Mouse (Mus musculus) forebrain, embryonic 16.5 days (tissue): ENCODE measurements around the gene Prrg3. TPM values are rescaled to one million over a fixed set of nuclear protein-coding genes. Genes with fewer than 3 reads are reported as not detected.

Experiments
- ATAC-seq: fragments of 200-750 bp; cut with Nextera tagmentation; 2 replicates; pipeline ENCODE4 v1.8.0; 2017; ENCODE audit warnings: mild to moderate bottlenecking, moderate library complexity
- H3K27ac ChIP-seq: fragments of 300-500 bp; sonication (generic); 2 replicates; pipeline ENCODE4 v1.5.1; 2014; ENCODE audit warnings: low read length, control low read depth
- H3K27me3 ChIP-seq: fragments of 300-500 bp; sonication (generic); replicated peaks from 2 replicates; pipeline ENCODE4 v1.6.1; 2014; ENCODE audit warnings: low read length; ENCODE audit not compliant: control insufficient read depth, insufficient read depth
- H3K36me3 ChIP-seq: fragments of 300-500 bp; sonication (generic); 2 replicates; pipeline ENCODE4 v1.6.1; 2014; ENCODE audit not compliant: control insufficient read depth, insufficient read depth
- H3K4me1 ChIP-seq: fragments of 300-500 bp; sonication (generic); replicated peaks from 2 replicates; pipeline ENCODE4 v1.6.1; 2014; ENCODE audit warnings: low read length; ENCODE audit not compliant: control insufficient read depth, insufficient read depth
- H3K4me2 ChIP-seq: fragments of 300-500 bp; sonication (generic); 2 replicates; pipeline ENCODE4 v1.6.1; 2014; ENCODE audit warnings: mild to moderate bottlenecking, low read length, control low read depth
- H3K4me3 ChIP-seq: fragments of 300-500 bp; sonication (generic); replicated peaks from 2 replicates; pipeline ENCODE4 v1.5.1; 2014; ENCODE audit warnings: mild to moderate bottlenecking, low read length, control low read depth
- H3K9ac ChIP-seq: fragments of 300-500 bp; sonication (generic); replicated peaks from 2 replicates; pipeline ENCODE4 v1.6.1; 2014; ENCODE audit warnings: low read depth, low read length, control low read depth
- H3K9me3 ChIP-seq: fragments of 300-500 bp; sonication (generic); 2 replicates; pipeline ENCODE4 v1.6.1; 2016; ENCODE audit warnings: low read length; ENCODE audit not compliant: control insufficient read depth
- WGBS: fragments of 180-500 bp; shearing (Covaris S2); extraction: QIAGEN DNeasy Blood & Tissue Kit; methylation state at CpG from one replicate; pipeline ENCODE4 v1.1.7; 2014; 5-methylcytosine and 5-hydroxymethylcytosine counted together
- polyA plus RNA-seq: library from polyadenylated mRNA; unstranded; fragments of >200 nt; fragmentation: Nextera tagmentation; extraction: Ambion mirVana; gene quantifications from 2 replicates; pipeline ENCODE4 v1.2.1, GENCODE M21; 2015

Gene Prrg3
- polyA plus RNA-seq, 1 experiment from 2014 or later, result 10.4 TPM

DNA sequence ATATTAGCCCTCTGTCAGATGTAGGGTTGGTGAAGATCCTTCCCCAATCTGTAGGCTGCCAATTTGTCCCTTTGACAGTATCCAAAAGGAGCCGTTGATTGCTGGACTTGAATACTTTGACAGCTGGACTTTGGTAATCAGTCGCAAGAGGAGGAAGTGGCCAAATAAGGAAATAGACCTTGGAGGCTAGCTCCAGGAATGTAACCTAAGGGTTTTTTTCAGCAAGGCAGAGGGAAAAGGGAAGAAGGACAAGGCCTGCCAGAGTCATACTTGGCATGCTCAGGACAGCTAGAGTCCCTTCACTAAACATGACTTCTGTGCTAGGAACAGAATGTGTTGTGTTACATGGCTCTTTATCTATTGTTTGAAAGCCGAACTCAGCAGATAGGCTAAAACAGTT is 18.0 kb downstream of the Prrg3 start:
- no peaks in the 10 kb centered on the region for H3K4me1 ChIP-seq
- no peak overlapping the region for H3K9ac ChIP-seq
- no peaks in the 10 kb centered on the region for H3K9me3 ChIP-seq
- WGBS, result 76% methylated on average over 3 of the region's 3 CpGs
- H3K4me2 ChIP-seq, result no peak overlapping the region
- no peaks in the 10 kb centered on the region for H3K36me3 ChIP-seq
- no peaks in the 10 kb centered on the region for H3K27me3 ChIP-seq
- H3K27ac ChIP-seq, result no peak overlapping the region
- ATAC-seq, result no peak
- no peak overlapping the region for H3K4me3 ChIP-seq

DNA sequence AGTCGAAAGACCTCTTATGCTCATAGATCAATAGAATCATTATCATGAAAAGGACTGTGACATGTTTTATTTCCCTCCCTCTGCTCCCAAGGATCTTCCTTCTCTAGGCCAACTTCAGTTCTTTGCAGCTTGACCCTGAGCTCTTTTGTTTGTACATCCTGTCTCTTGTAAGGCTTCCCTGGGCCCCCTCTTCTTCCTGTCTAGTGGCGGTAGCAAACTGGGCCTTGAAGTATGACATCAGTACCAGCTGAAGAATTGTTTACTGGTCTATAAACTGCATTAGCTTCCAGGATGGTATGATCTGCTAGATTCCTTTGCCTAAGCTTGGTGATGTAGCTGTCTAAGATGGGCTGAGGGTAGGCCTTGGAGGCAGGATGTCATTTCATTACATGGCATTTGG is 18.9 kb downstream of the Prrg3 start:
- ATAC-seq, result no peak
- H3K27ac ChIP-seq, result no peak overlapping the region
- WGBS, result 80% methylated on average over 2 of the region's 2 CpGs
- H3K4me2 ChIP-seq, result no peak overlapping the region
- H3K9me3 ChIP-seq, result no peaks in the 10 kb centered on the region
- H3K4me3 ChIP-seq, result no peak overlapping the region
- H3K36me3 ChIP-seq, result no peaks in the 10 kb centered on the region
- H3K27me3 ChIP-seq, result no peaks in the 10 kb centered on the region
- H3K9ac ChIP-seq, result no peak overlapping the region
- H3K4me1 ChIP-seq, result no peaks in the 10 kb centered on the region

DNA sequence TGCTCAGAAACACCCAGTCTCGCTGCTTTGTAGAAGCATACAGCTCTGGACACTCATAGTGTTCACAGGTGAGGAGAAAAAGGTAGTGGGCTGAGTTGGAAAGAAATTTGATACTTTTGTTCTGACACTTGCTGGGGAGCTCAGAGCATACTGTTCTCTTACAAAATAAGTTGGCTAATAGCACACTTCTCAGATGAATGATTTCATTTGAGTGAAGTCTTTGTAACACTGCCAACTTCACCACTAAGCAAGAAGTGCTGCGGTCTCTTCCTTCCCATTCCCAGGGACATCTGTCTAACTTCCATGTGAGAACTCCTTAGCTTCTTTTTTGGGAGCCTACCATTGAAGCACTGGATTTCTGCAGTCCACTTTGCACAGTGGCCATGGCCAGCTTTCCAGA is 20.8 kb downstream of the Prrg3 start:
- Histone ChIP-seq H3K27me3 (no peaks in the 10 kb centered on the region), H3K4me3 (no peak overlapping the region), H3K4me2 (no peak overlapping the region), H3K9ac (no peak overlapping the region), H3K36me3 (no peaks in the 10 kb centered on the region), H3K9me3 (no peaks in the 10 kb centered on the region), H3K4me1 (no peaks in the 10 kb centered on the region), H3K27ac (no peak overlapping the region)
- 72% methylated on average over 2 of the region's 2 CpGs for WGBS
- no peak for ATAC-seq

DNA sequence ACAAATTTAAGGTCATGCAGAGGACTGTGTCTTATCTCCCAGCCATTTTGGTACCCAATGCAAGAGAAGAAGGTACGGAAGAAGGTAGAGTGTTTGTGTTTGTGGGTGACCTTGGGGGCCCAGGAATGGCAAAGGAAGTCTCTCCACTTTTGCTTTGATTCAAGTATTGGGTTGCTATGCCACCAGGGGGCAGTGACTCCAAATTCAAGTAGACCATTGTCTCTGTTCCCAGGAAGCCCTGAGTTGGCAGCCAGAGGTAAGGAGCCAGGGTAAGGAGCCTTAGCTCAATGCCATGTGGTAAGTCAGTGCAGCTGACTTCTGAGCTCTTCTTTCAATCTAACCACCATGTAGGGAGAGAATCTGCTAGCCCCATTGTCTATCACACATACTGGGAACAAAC is 21.4 kb downstream of the Prrg3 start:
- no peak overlapping the region for H3K9ac ChIP-seq
- WGBS, result 87% methylated on average over 1 of the region's 1 CpGs
- H3K4me2 ChIP-seq, result no peak overlapping the region
- H3K27me3 ChIP-seq, result no peaks in the 10 kb centered on the region
- H3K9me3 ChIP-seq, result no peaks in the 10 kb centered on the region
- no peaks in the 10 kb centered on the region for H3K4me1 ChIP-seq
- no peak overlapping the region for H3K27ac ChIP-seq
- no peak for ATAC-seq
- H3K4me3 ChIP-seq, result no peak overlapping the region
- H3K36me3 ChIP-seq, result no peaks in the 10 kb centered on the region

DNA sequence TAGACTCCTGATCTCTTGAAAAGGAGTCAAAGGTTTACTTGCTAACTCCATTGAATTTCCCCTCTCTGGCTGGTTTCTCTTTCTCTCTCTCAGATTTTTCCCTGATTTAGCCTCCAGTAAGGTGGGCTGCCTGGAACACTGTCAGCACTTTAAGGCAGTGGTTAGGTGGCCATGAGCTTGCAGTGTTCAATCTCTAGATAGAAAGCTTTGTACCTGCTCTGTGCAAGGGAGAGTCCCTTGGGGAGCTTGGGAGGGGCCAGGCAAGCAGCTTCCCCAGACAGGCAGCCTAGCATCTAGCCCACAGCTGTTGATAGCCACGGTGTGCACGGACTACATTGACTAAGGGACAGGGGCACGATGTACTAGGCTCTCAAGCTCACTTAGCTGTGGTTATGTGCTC is 29.1 kb downstream of the Prrg3 start, which contains the start of gene Cnga2:
TSS of gene Cnga2 (plus strand) at position 301 of the 400 bp plus-strand sequence.
- ATAC-seq, result no peak
- 81% methylated on average over 3 of the region's 3 CpGs for WGBS

DNA sequence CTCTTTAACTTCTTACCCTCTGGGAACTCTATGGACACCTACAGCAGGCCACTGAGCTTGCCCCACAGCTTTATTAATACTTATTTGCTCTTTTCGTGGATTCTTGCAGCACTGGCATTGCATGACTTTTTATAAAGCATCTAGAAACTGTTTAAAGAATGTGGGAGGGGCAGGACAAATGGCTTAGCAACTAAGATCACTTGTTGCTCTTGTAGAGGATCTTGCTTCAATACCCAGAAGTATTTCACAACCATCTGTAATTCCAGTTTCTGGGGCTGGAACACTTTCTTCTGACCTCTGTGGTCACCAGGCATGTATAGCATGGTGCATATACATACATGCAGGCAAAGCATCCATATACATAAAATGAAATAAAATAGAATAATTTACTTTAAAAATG is 33.5 kb downstream of the Prrg3 start:
- Histone ChIP-seq H3K9me3 (no peaks in the 10 kb centered on the region), H3K27ac (no peak overlapping the region), H3K36me3 (no peaks in the 10 kb centered on the region), H3K4me2 (no peak overlapping the region), H3K4me3 (no peak overlapping the region), H3K27me3 (no peaks in the 10 kb centered on the region), H3K9ac (no peak overlapping the region), H3K4me1 (no peaks in the 10 kb centered on the region)
- ATAC-seq, result no peak
- WGBS, result 52% methylated on average over 1 of the region's 1 CpGs

More for the DNA sequence above, 29.1 kb downstream of the Prrg3 start, which contains the start of gene Cnga2:
- Histone ChIP-seq H3K4me2 (no peak within 1 kb of the TSS), H3K36me3 (no peaks in the 10 kb centered on the region), H3K27me3 (no peaks in the 10 kb centered on the region), H3K4me3 (no peak within 1 kb of the TSS), H3K4me1 (no peaks in the 10 kb centered on the region), H3K27ac (no peak within 1 kb of the TSS), H3K9ac (no peak within 1 kb of the TSS), H3K9me3 (no peaks in the 10 kb centered on the region)

DNA sequence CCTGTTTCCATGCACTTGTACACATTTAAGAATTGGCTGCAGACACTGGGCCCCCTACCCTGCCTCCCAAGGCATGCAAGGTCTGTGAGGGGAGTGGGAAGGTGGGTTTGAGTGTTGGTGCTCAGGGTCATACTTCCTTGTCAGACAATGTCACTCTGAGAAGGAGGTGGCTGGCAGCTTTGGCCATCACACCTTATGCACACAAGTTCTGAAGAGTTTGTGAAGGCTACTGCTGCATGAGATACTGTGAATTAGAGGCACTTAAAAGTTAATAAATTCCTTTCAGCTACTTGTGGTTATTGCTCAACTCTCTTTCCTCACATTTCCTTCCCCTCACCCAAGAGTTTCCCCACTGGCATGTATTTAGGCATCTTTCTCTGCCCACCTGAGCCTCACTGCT is 47.5 kb downstream of the Prrg3 start:
- Histone ChIP-seq H3K27me3 (no peaks in the 10 kb centered on the region), H3K4me1 (no peaks in the 10 kb centered on the region), H3K4me2 (no peak overlapping the region), H3K27ac (no peak overlapping the region), H3K4me3 (no peak overlapping the region), H3K9ac (no peak overlapping the region), H3K36me3 (no peaks in the 10 kb centered on the region), H3K9me3 (no peaks in the 10 kb centered on the region)
- ATAC-seq, result no peak

DNA sequence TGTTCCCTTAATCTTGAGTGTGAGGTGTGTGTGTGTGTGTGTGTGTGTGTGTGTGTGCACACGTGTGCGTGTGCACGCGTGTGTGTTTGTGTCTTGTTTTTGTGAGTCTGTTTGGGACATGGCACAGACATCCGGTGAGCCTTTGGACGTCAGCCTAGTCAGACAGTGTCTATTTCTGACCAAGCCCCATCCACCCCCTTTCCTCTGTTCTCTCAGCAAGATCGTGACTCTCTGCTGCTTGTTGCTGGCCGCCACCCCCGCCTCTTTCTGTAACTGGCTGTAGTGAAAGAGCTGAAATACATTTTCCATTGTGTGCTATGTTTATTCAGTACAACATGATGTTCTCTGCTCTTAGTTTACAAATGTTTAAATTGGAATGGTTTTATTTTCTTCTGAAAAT is 49.8 kb downstream of the Prrg3 start:
- 61% methylated on average over 9 of the region's 9 CpGs for WGBS
- H3K9me3 ChIP-seq, result no peaks in the 10 kb centered on the region
- no peaks in the 10 kb centered on the region for H3K4me1 ChIP-seq
- no peak for ATAC-seq
- no peak overlapping the region for H3K9ac ChIP-seq
- no peak overlapping the region for H3K27ac ChIP-seq
- H3K4me3 ChIP-seq, result no peak overlapping the region
- H3K4me2 ChIP-seq, result no peak overlapping the region
- H3K36me3 ChIP-seq, result no peaks in the 10 kb centered on the region
- no peaks in the 10 kb centered on the region for H3K27me3 ChIP-seq

DNA sequence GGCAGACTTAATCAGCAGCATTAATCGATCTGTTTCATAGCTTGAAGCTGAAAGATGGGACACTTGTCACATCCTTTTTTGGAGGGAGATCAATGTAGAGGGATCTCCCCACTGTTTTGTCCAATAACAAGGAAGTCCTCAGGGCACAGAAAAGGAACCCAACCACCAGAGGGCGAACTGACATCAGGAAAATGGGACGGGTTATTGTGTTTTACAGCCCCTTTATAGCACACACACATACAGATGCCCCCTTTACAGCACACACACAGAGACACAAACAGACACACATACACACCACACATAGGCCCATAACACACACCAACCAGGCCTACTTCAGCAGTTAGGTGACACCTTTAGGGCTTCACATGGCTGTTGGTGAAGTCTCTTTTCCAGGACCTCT is 50.4 kb downstream of the Prrg3 start:
- H3K9me3 ChIP-seq, result no peaks in the 10 kb centered on the region
- no peaks in the 10 kb centered on the region for H3K27me3 ChIP-seq
- H3K9ac ChIP-seq, result no peak overlapping the region
- 32% methylated on average over 3 of the region's 3 CpGs for WGBS
- H3K4me1 ChIP-seq, result no peaks in the 10 kb centered on the region
- H3K4me2 ChIP-seq, result no peak overlapping the region
- ATAC-seq, result no peak
- H3K27ac ChIP-seq, result no peak overlapping the region
- H3K36me3 ChIP-seq, result no peaks in the 10 kb centered on the region
- no peak overlapping the region for H3K4me3 ChIP-seq

DNA sequence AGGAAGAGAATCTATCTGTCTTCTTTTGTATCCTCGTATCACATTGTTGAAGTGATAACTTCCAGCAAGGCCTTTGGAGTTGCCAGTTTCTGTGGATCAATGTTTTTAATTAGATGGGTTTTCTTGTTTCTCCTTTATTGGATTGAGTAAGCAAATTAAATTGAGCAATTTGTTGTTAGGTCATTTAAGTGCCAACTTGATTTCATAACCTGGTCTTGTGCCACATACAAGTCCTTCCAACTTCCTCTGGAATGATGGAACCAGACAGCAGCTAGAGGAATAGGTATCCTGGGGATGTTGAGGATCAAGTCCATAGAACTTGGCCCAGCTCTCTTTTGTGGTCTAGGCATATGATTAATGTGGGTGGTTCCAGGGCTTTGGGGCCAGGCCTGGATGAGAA is 59.8 kb downstream of the Prrg3 start:
- H3K27ac ChIP-seq, result no peak overlapping the region
- 89% methylated on average over 1 of the region's 1 CpGs for WGBS
- H3K36me3 ChIP-seq, result no peaks in the 10 kb centered on the region
- no peak overlapping the region for H3K4me2 ChIP-seq
- H3K9ac ChIP-seq, result no peak overlapping the region
- no peak for ATAC-seq
- H3K4me3 ChIP-seq, result no peak overlapping the region
- H3K4me1 ChIP-seq, result no peaks in the 10 kb centered on the region
- no peaks in the 10 kb centered on the region for H3K9me3 ChIP-seq
- H3K27me3 ChIP-seq, result no peaks in the 10 kb centered on the region
